Comparison of ENCODE assay signal across 32 mouse cellular contexts in genomic region chr17:73311491-73311890, GRCm38 (mm10).
"Had no signal": no experiment of that assay in that cellular context is flagged by ENCODE, and none has a peak within 500 bp of the region (broad histone marks: within the 10 kb centered on the region; RNA-seq: fewer than 3 reads in every experiment).

No protein-coding gene starts in this region.

- H3K9me3 ChIP-seq: limb, embryonic 10.5 days; limb, embryonic 12.5 days; limb, embryonic 13.5 days; limb, embryonic 15.5 days; liver, embryonic 12.5 days; liver, embryonic 13.5 days; liver, embryonic 15.5 days; lung, embryonic 15.5 days; megakaryocyte, embryonic 14.5 days; midbrain, embryonic 10.5 days; midbrain, embryonic 12.5 days; midbrain, embryonic 13.5 days; midbrain, embryonic 15.5 days; neural tube, embryonic 12.5 days had no signal

- H3K4me2 ChIP-seq: limb, embryonic 12.5 days; limb, embryonic 13.5 days; limb, embryonic 15.5 days; liver, embryonic 11.5 days; liver, embryonic 12.5 days; liver, embryonic 13.5 days; liver, embryonic 15.5 days; lung, embryonic 14.5 days; lung, embryonic 15.5 days; midbrain, embryonic 11.5 days; midbrain, embryonic 12.5 days; midbrain, embryonic 13.5 days; midbrain, embryonic 15.5 days; neural tube, embryonic 12.5 days had no signal

- DNase-seq: left cerebral cortex, postnatal 4 days; liver; liver, embryonic 13.5 days; liver, postnatal 0 days; lung, adult 18-20 months; lung, adult 2 months; lung, embryonic 14.5 days; lung, postnatal 10 days; lung, postnatal 14 days; lung, postnatal 36 days; lung, postnatal 4 days; midbrain, embryonic 14.5 days had no signal

- H3K27ac ChIP-seq: limb, embryonic 10.5 days; limb, embryonic 12.5 days; limb, embryonic 13.5 days; limb, embryonic 15.5 days; liver, embryonic 12.5 days; liver, embryonic 13.5 days; liver, embryonic 14.5 days; liver, embryonic 15.5 days; lung, embryonic 15.5 days; macrophage; midbrain, embryonic 10.5 days; midbrain, embryonic 12.5 days; midbrain, embryonic 13.5 days; midbrain, embryonic 15.5 days; neural tube, embryonic 12.5 days had no signal

- H3K9ac ChIP-seq: limb, embryonic 12.5 days; limb, embryonic 13.5 days; limb, embryonic 15.5 days; liver, embryonic 12.5 days; liver, embryonic 13.5 days; liver, embryonic 14.5 days; liver, embryonic 15.5 days; liver, postnatal 0 days; lung, embryonic 14.5 days; lung, embryonic 15.5 days; midbrain, embryonic 12.5 days; midbrain, embryonic 13.5 days; midbrain, embryonic 15.5 days; neural tube, embryonic 12.5 days had no signal

- H3K4me1 ChIP-seq: liver, embryonic 12.5 days; liver, embryonic 13.5 days; liver, embryonic 15.5 days; lung, embryonic 15.5 days; megakaryocyte, embryonic 14.5 days; midbrain, embryonic 13.5 days; midbrain, embryonic 15.5 days; neural tube, embryonic 12.5 days had no signal

- H3K4me3 ChIP-seq: limb, embryonic 10.5 days; limb, embryonic 12.5 days; limb, embryonic 13.5 days; limb, embryonic 15.5 days; liver, embryonic 12.5 days; liver, embryonic 13.5 days; liver, embryonic 15.5 days; lung, embryonic 15.5 days; megakaryocyte, embryonic 14.5 days; midbrain, embryonic 10.5 days; midbrain, embryonic 12.5 days; midbrain, embryonic 13.5 days; midbrain, embryonic 15.5 days; myocyte; neural tube, embryonic 12.5 days had no signal

- H3K27me3 ChIP-seq: limb, embryonic 12.5 days; liver, embryonic 12.5 days; liver, embryonic 13.5 days; liver, embryonic 15.5 days; lung, embryonic 15.5 days; midbrain, embryonic 12.5 days; midbrain, embryonic 13.5 days; midbrain, embryonic 15.5 days; neural tube, embryonic 12.5 days had no signal

- ATAC-seq: liver, embryonic 12.5 days; liver, postnatal 0 days; lung, postnatal 0 days; midbrain, embryonic 13.5 days; midbrain, embryonic 15.5 days; midbrain, embryonic 16.5 days had no signal

- H3K36me3 ChIP-seq: limb, embryonic 10.5 days; limb, embryonic 12.5 days; limb, embryonic 13.5 days; limb, embryonic 15.5 days; liver, embryonic 12.5 days; liver, embryonic 13.5 days; liver, embryonic 15.5 days; lung, embryonic 15.5 days; midbrain, embryonic 10.5 days; midbrain, embryonic 12.5 days; midbrain, embryonic 13.5 days; midbrain, embryonic 15.5 days; neural tube, embryonic 12.5 days had no signal
